Mouse (Mus musculus) neural tube, embryonic 14.5 days (tissue): ENCODE results near the gene Cryab. TPM values are rescaled to one million over a fixed set of nuclear protein-coding genes. Genes with fewer than 3 reads are reported as not detected.

ENCODE experiments used
- ATAC-seq: fragments of 200-750 bp; cut with Nextera tagmentation; 2 replicates; pipeline ENCODE4 v1.8.0; 2017; ENCODE audit warnings: low read depth, mild to moderate bottlenecking, moderate TSS enrichment, moderate library complexity
- H3K27ac ChIP-seq: fragments of 300-500 bp; sonication (generic); 2 replicates; pipeline ENCODE4 v1.5.1; 2014; ENCODE audit warnings: low read depth, mild to moderate bottlenecking, control low read depth, low read length, moderate library complexity, mixed read lengths
- H3K27me3 ChIP-seq: fragments of 300-500 bp; sonication (generic); 2 replicates; pipeline ENCODE4 v1.6.1; 2014; ENCODE audit warnings: low read length; ENCODE audit not compliant: control insufficient read depth, insufficient read depth
- H3K36me3 ChIP-seq: fragments of 300-500 bp; sonication (generic); 2 replicates; pipeline ENCODE4 v1.6.1; 2014; ENCODE audit warnings: low read length, mixed read lengths; ENCODE audit not compliant: control insufficient read depth, insufficient read depth
- H3K4me1 ChIP-seq: fragments of 300-500 bp; sonication (generic); 2 replicates; pipeline ENCODE4 v1.6.1; 2014; ENCODE audit warnings: low read length; ENCODE audit not compliant: control insufficient read depth, insufficient read depth
- H3K4me2 ChIP-seq: fragments of 300-500 bp; sonication (generic); 2 replicates; pipeline ENCODE4 v1.6.1; 2014; ENCODE audit warnings: mild to moderate bottlenecking, low read depth, low read length, control low read depth
- H3K4me3 ChIP-seq: fragments of 300-500 bp; sonication (generic); 2 replicates; pipeline ENCODE4 v1.5.1; 2014; ENCODE audit warnings: low read depth, low read length, control low read depth, mixed read lengths
- H3K9ac ChIP-seq: fragments of 300-500 bp; sonication (generic); replicated peaks from 2 replicates; pipeline ENCODE4 v1.6.1; 2014; ENCODE audit warnings: low read depth, mild to moderate bottlenecking, control low read depth, low read length, mixed read lengths
- H3K9me3 ChIP-seq: fragments of 300-500 bp; sonication (generic); 2 replicates; pipeline ENCODE4 v1.6.1; 2016; ENCODE audit warnings: low read length; ENCODE audit not compliant: control insufficient read depth
- WGBS: fragments of 180-500 bp; shearing (Covaris S2); extraction: QIAGEN DNeasy Blood & Tissue Kit; methylation state at CpG from one replicate; pipeline ENCODE4 v1.1.7; 2014; 5-methylcytosine and 5-hydroxymethylcytosine counted together
- polyA plus RNA-seq: library from polyadenylated mRNA; unstranded; fragments of >200 nt; fragmentation: Nextera tagmentation; extraction: Ambion mirVana; gene quantifications from 2 replicates; pipeline ENCODE4 v1.2.1, GENCODE M21; 2014

Cryab gene
- polyA plus RNA-seq, 1 experiment from 2014 or later: 3.4 TPM

DNA sequence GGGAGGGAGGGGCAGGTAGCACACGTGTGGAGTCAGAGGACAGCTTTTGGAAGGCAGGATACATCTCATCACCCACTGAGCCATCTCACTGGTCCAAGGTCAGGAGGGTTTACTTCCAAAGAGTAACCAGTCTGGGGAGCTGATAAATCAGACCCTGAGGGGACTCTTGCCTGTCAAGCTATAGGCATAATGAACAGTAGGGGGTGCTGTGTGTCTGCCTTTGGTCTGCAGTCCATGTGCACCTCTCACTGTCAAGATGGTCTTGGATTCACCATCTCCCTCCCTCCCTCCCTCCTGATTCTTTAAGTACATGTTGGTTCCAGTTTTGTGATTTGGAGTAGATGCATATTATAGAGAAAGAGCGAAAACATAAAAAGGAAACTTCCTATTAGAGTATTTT is 49.9 kb downstream of the Cryab start:
- ATAC-seq: no peak
- Histone ChIP-seq H3K9me3 (no peaks in the 10 kb centered on the region), H3K4me3 (no peak overlapping the region), H3K36me3 (peaks cover 17% of the 10 kb centered on the region), H3K9ac (no peak overlapping the region), H3K4me2 (no peak overlapping the region), H3K4me1 (no peaks in the 10 kb centered on the region), H3K27me3 (no peaks in the 10 kb centered on the region), H3K27ac (no peak overlapping the region)
- WGBS: 58% methylated on average over 2 of the region's 2 CpGs

DNA sequence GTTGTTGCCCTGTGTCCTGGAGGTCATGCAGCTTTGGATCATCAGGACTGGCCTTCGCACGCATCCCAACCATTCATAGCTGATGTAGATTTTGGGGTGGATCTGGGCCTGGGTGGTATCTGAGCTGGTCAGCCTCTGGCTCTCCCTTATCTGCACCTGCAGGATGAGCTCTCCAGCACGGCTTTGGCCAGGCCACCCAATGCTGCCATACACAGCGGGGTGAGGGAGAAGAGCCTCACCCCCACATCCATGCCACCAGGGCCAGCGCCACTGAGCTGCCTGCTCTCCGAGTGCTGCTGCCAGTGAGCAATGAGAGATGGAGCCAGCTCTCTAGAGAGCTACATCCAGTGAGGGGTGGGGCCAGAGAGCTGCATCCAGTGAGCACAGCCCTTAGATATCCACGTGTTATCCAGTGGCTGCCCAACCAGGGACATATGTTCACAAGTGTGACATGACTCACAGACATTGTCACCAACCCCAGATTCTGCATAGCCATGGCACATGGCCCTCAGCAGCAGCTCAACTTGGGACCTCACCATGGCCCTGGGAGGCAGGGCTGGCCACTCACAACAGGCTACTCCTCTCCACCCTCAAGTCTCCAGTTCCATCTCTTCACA is 52.0 kb downstream of the Cryab start:
- Histone ChIP-seq H3K4me1 (no peaks in the 10 kb centered on the region), H3K27me3 (no peaks in the 10 kb centered on the region), H3K4me2 (no peak overlapping the region), H3K4me3 (no peak overlapping the region), H3K9me3 (no peaks in the 10 kb centered on the region), H3K27ac (no peak overlapping the region), H3K9ac (no peak overlapping the region), H3K36me3 (peaks cover 33% of the 10 kb centered on the region)
- 87% methylated on average over 7 of the region's 7 CpGs for WGBS
- ATAC-seq: no peak

Other genes starting within 250 kb of the Cryab start
- 112 and 126 TPM in 2 replicates for gene Pts, start 222.6 kb upstream of the Cryab start, polyA plus RNA-seq
- 18.6 and 19.8 TPM in 2 replicates for gene Il18, start 196.5 kb upstream of the Cryab start, polyA plus RNA-seq
- gene Bco2, start 196.1 kb upstream of the Cryab start, polyA plus RNA-seq: 0.11 and 0.24 TPM in 2 replicates
- 0.24 TPM in 1 of 2 replicates, not detected in the other for gene Tex12, start 190.0 kb upstream of the Cryab start, polyA plus RNA-seq
- gene Sdhd, start 147.5 kb upstream of the Cryab start, polyA plus RNA-seq: 257 and 294 TPM in 2 replicates
- 375 and 448 TPM in 2 replicates for gene Timm8b, start 147.4 kb upstream of the Cryab start, polyA plus RNA-seq
- 4.4 and 5.5 TPM in 2 replicates for gene Pih1d2, start 134.0 kb upstream of the Cryab start, polyA plus RNA-seq
- 21.9 and 24.5 TPM in 2 replicates for gene Nkapd1, start 133.9 kb upstream of the Cryab start, polyA plus RNA-seq
- 65.1 and 67.2 TPM in 2 replicates for gene Dlat, start 91.5 kb upstream of the Cryab start, polyA plus RNA-seq
- gene Dixdc1, start 11.8 kb upstream of the Cryab start, polyA plus RNA-seq: 39.2 and 41.4 TPM in 2 replicates
- 2.1 and 2.7 TPM in 2 replicates for gene 2310030G06Rik, start 4.8 kb upstream of the Cryab start, polyA plus RNA-seq
- 0.72 TPM in 1 of 2 replicates, not detected in the other for gene Hspb2, start 1.0 kb downstream of the Cryab start, polyA plus RNA-seq
- gene Fdxacb1, start 16.9 kb downstream of the Cryab start, polyA plus RNA-seq: 11.2 and 11.5 TPM in 2 replicates
- 59.8 and 60.3 TPM in 2 replicates for gene Alg9, start 23.7 kb downstream of the Cryab start, polyA plus RNA-seq
- 64.1 and 66.7 TPM in 2 replicates for gene 1110032A03Rik, start 24.2 kb downstream of the Cryab start, polyA plus RNA-seq
- gene Ppp2r1b, start 94.0 kb downstream of the Cryab start, polyA plus RNA-seq: 44.1 and 53.8 TPM in 2 replicates